Mouse (Mus musculus) liver, adult 2 months (tissue): ENCODE measurements around the gene D16Ertd472e. TPM values are rescaled to one million over a fixed set of nuclear protein-coding genes. Genes with fewer than 3 reads are reported as not detected.

Source experiments
- DNase-seq: peaks from one replicate; pipeline ENCODE4 v3.0.0-alpha.2; 2011; ENCODE audit warnings: low read depth, low spot score; ENCODE audit errors: extremely low read depth
- H3K27ac ChIP-seq: fragments of 200-500 bp; replicated peaks from 2 replicates; pipeline ENCODE4 v1.5.1; 2012; ENCODE audit warnings: low read depth, mild to moderate bottlenecking, control low read depth, inconsistent platforms, low read length; ENCODE audit not compliant: insufficient read depth
- H3K27me3 ChIP-seq: fragments of 200-500 bp; 2 replicates; pipeline ENCODE4 v1.6.1; 2012; ENCODE audit warnings: mild to moderate bottlenecking, moderate library complexity, low read length, inconsistent platforms; ENCODE audit not compliant: control insufficient read depth, insufficient read depth
- H3K36me3 ChIP-seq: fragments of 200-500 bp; 2 replicates; pipeline ENCODE4 v1.6.1; 2012; ENCODE audit warnings: low read length, inconsistent platforms; ENCODE audit not compliant: control insufficient read depth, insufficient read depth
- H3K4me1 ChIP-seq: fragments of 200-500 bp; 2 replicates; pipeline ENCODE4 v1.6.1; 2011; ENCODE audit warnings: low read length; ENCODE audit not compliant: control insufficient read depth, insufficient read depth
- H3K4me3 ChIP-seq: fragments of 200-500 bp; 2 replicates; pipeline ENCODE4 v1.5.1; 2011; ENCODE audit warnings: low read depth, mild to moderate bottlenecking, control low read depth, low read length, moderate library complexity; ENCODE audit not compliant: insufficient read depth
- H3K79me2 ChIP-seq: fragments of 200-500 bp; 2 replicates; pipeline ENCODE4 v1.6.1; 2012; ENCODE audit warnings: inconsistent platforms, mild to moderate bottlenecking, low read length, moderate library complexity; ENCODE audit not compliant: control insufficient read depth, insufficient read depth
- H3K9ac ChIP-seq: fragments of 200-500 bp; 2 replicates; pipeline ENCODE4 v1.6.1; 2012; ENCODE audit warnings: low read depth, mild to moderate bottlenecking, control low read depth, inconsistent platforms, low read length
- CTCF ChIP-seq: fragments of 200-500 bp; IDR thresholded peaks from 2 replicates; pipeline ENCODE4 v1.5.1; 2011; ENCODE audit warnings: low read depth, low read length, control low read depth
- POLR2A ChIP-seq: fragments of 200-500 bp; IDR thresholded peaks from 2 replicates; pipeline ENCODE4 v1.6.1; 2011; ENCODE audit warnings: low read length, control low read depth; ENCODE audit not compliant: insufficient read depth; ENCODE audit errors: extremely low read depth
- WGBS: fragments of 180-500 bp; shearing (Covaris S2); methylation state at CpG from one replicate; pipeline ENCODE4 v1.1.7; 2018; 5-methylcytosine and 5-hydroxymethylcytosine counted together
- polyA plus RNA-seq: library from polyadenylated mRNA; depleted of rRNA; stranded (reverse); fragments of >200 nt; gene quantifications from 2 replicates; pipeline ENCODE4 v1.2.3, GENCODE M21; 2012; rRNA removed
- total RNA-seq: library from RNA; depleted of rRNA; stranded (reverse); fragments of >200 nt; gene quantifications from 2 replicates; pipeline ENCODE4 v1.2.3, GENCODE M21; 2014; rRNA removed

D16Ertd472e gene
- total RNA-seq (6.1 and 7.6 TPM in 2 replicates), polyA plus RNA-seq (3.6 and 3.9 TPM in 2 replicates)

- Histone ChIP-seq H3K79me2 (peaks cover 3% of the 10 kb centered on the region; the same call in 1 of the 2 replicates), H3K27me3 (no peaks in the 10 kb centered on the region), H3K9ac (peak within 1 kb of the TSS; percentile 98), H3K4me3 (peak within 1 kb of the TSS; percentile 99), H3K36me3 (peaks cover 8% of the 10 kb centered on the region; the same call in 1 of the 2 replicates), H3K27ac (peak within 1 kb of the TSS; percentile 94), H3K4me1 (peaks cover 9% of the 10 kb centered on the region; the same call in 1 of the 2 replicates)
- DNase-seq = peak; percentile 53
- 1% methylated on average over 66 of the region's 70 CpGs for WGBS
- peak; percentile 89 for TF ChIP-seq POLR2A
- TF ChIP-seq CTCF = no peak
Observed at GRCm38 (mm10) chr16:78576478-78577084, at the start of gene D16Ertd472e. Gene D16Ertd472e, minus strand, starts transcription at chr16:78576708.

GRCm38 (mm10) chr16:78622755-78623154 lies 46.2 kb upstream of the D16Ertd472e start:
- peak; percentile 14 for DNase-seq
- no peak overlapping the region for H3K4me3 ChIP-seq
- H3K79me2 ChIP-seq = no peaks in the 10 kb centered on the region
- no peak overlapping the region for H3K27ac ChIP-seq
- no peaks in the 10 kb centered on the region for H3K36me3 ChIP-seq
- 19% methylated on average over 5 of the region's 5 CpGs for WGBS
- 0 out of 2 replicates have a peak, but pooled peaks cover 1% of the 10 kb centered on the region for H3K4me1 ChIP-seq
- H3K27me3 ChIP-seq = no peaks in the 10 kb centered on the region
- no peak overlapping the region for H3K9ac ChIP-seq
- TF ChIP-seq CTCF (no peak), POLR2A (no peak)

GRCm38 (mm10) chr16:78619386-78619785 lies 42.9 kb upstream of the D16Ertd472e start:
- WGBS = 81% methylated on average over 5 of the region's 5 CpGs
- no peak overlapping the region for H3K4me3 ChIP-seq
- no peak for DNase-seq
- TF ChIP-seq POLR2A (no peak), CTCF (no peak)
- H3K4me1 ChIP-seq = 0 out of 2 replicates have a peak, but pooled peaks cover 1% of the 10 kb centered on the region
- H3K9ac ChIP-seq = no peak overlapping the region
- H3K27ac ChIP-seq = no peak overlapping the region
- H3K36me3 ChIP-seq = no peaks in the 10 kb centered on the region
- H3K79me2 ChIP-seq = no peaks in the 10 kb centered on the region
- H3K27me3 ChIP-seq = no peaks in the 10 kb centered on the region

GRCm38 (mm10) chr16:78617757-78618532 lies 41.4 kb upstream of the D16Ertd472e start:
- no peaks in the 10 kb centered on the region for H3K79me2 ChIP-seq
- H3K4me3 ChIP-seq = no peak overlapping the region
- DNase-seq = no peak
- TF ChIP-seq CTCF (no peak), POLR2A (no peak)
- H3K27me3 ChIP-seq = no peaks in the 10 kb centered on the region
- no peak overlapping the region for H3K9ac ChIP-seq
- H3K27ac ChIP-seq = no peak overlapping the region
- WGBS = 96% methylated on average over 11 of the region's 11 CpGs
- no peaks in the 10 kb centered on the region for H3K36me3 ChIP-seq
- H3K4me1 ChIP-seq = 0 out of 2 replicates have a peak, but pooled peaks cover 1% of the 10 kb centered on the region

- H3K27ac ChIP-seq = no peak overlapping the region
- TF ChIP-seq POLR2A (no peak), CTCF (no peak)
- WGBS = 80% methylated on average over 4 of the region's 4 CpGs
- no peak for DNase-seq
- no peak overlapping the region for H3K9ac ChIP-seq
- no peaks in the 10 kb centered on the region for H3K36me3 ChIP-seq
- no peaks in the 10 kb centered on the region for H3K79me2 ChIP-seq
- peaks cover 3% of the 10 kb centered on the region; the same call in 1 of the 2 replicates for H3K27me3 ChIP-seq
- no peak overlapping the region for H3K4me3 ChIP-seq
- no peaks in the 10 kb centered on the region for H3K4me1 ChIP-seq
Observed at GRCm38 (mm10) chr16:78606202-78606601, 29.7 kb upstream of the D16Ertd472e start.
